Mouse (Mus musculus) B cell, adult 67 days (primary cell): ENCODE results near the gene Acbd4. TPM values are rescaled to one million over a fixed set of nuclear protein-coding genes. Genes with fewer than 3 reads are reported as not detected.

Source experiments
- total RNA-seq, 2 experiments: library from RNA; stranded (reverse); gene quantifications; 4 replicates each; pipeline ENCODE4 v1.2.4; 2023

Gene Acbd4
- total RNA-seq, result 10 to 100 TPM; 43.2 to 61.9 TPM

DNA sequence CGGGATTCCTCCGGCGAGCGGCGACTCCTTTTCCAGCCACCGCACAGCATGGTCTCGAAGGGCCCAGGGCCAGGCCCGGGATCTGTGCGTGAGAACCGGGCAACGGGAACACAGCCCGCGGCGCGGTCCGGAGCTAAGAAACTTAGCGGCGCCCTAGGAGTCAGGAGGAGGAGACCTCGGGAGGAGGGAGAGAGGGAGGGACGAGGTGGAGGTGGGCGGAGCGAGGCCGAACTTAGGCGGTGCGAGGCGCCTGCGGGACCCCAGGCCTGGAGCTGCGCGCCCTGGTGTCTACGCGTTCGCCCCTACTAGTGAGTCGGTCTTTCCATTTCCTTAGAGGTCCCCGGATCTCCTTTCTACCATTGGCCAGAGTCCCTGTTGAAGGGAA, at the start of gene Acbd4, which contains the start of gene Plcd3:
Gene Acbd4, plus strand, starts transcription at position 202 of the 385 bp plus-strand sequence.
Gene Plcd3, minus strand, starts transcription at position 178 of the 385 bp plus-strand sequence.

DNA sequence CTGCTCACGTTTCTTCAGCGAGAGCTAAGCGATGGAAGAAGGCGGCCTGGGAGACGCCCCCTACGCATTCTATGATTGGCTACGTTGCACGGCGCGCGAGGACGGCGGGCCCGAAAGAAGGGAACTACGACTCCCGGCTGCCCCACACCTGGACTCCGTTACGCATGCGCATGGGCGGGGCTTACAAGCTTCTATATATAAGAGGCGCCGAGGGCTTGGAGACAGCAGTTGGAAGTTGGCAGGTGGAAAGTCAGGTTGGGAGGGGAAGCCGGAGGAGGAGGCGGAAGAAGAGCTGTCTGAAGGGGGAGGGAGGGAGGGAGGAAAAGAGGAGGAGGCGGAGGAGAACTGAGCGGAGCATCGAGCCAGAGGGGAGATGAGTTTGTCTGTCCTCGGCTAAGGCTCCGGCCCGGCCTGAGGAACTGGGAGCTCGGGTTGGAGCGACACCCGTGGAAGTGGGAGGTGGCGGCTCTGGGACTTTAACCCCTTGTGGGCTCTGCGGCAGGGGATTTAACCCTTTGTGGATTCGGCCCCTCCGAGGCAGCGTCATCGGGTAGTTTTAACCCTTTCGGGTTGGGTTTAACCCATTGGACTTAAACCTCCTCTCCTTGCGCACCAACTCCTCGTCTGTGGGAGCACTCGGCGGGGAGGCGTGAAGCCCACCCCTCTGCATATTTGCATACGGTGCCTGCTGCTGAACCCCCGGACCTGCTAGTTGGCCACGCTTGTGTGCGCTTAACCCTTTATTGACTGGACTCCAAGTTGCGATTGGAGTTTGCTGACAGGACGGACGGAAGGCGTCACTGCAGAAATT, 14.7 kb downstream of the Acbd4 start, which contains the start of gene Hexim1:
Gene Hexim1, plus strand, starts transcription at position 224 of the 811 bp plus-strand sequence.

DNA sequence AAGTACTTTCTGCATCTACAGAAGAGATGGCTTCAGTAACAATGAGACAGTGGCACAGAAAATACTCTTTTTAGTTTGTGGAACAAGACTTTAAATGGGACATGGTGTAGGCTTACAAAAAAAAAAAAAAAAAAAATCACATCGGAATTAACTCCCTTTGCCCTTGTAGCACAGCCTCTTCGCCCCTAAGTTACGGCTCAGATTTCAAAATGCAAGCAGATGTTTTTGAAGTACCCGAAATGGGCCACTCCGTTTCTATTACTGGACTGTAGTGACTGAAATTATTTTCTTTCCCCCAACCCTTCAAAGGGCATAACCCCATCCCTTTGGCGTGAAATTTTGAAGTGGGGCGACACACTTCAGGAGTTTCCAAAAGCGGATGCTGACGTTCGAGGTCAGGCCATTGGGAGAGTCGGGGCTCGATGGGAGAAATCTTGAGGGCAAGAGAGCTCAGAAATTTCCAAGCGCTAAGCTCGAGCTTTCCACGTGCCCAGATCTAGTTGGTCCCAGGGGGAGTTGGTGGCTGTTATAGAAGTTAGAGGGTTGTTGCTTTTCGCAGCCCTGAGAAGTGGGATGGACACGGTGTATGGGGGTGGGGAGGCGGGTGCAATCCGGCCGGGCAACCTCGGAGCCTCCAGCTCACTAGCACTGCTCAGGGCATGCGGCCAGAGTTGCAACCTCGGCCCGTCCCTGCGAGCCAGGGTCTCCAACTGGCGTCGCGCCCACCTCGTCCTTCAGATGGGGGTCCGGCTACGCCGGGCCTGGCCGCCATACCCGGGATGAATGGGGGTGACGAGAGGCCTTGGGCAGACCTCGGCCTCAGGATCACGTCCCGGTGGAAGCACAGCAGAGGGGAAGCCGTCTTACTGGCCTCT, 30.5 kb downstream of the Acbd4 start, which contains the start of gene Hexim2:
Gene Hexim2, plus strand, starts transcription at position 729 of the 875 bp plus-strand sequence.

Other genes starting within 250 kb of the Acbd4 start
- gene Eftud2, start 220.7 kb upstream of the Acbd4 start, total RNA-seq, result 100 to 1,000 TPM; 128 to 132 TPM
- not detected for gene Ccdc103, start 220.5 kb upstream of the Acbd4 start, total RNA-seq
- not detected for gene Fam187a, start 216.5 kb upstream of the Acbd4 start, total RNA-seq
- not detected for gene Gfap, start 200.8 kb upstream of the Acbd4 start, total RNA-seq
- under 1 TPM; 0.21 to 0.84 TPM for gene Kif18b, start 176.6 kb upstream of the Acbd4 start, total RNA-seq
- not detected for gene C1ql1, start 155.0 kb upstream of the Acbd4 start, total RNA-seq
- 10 to 100 TPM; 55.5 to 61.3 TPM for gene Nmt1, start 73.5 kb upstream of the Acbd4 start, total RNA-seq
- 10 to 100 TPM; 15.0 to 20.2 TPM for gene Dcakd, start 73.3 kb upstream of the Acbd4 start, total RNA-seq
- 1 to 10 TPM in 1 of 2 experiments, under 1 TPM in 1; 0.99 to 2.3 TPM for gene Plcd3, start within 50 bp of the Acbd4 start, total RNA-seq
- gene Hexim1, start 14.5 kb downstream of the Acbd4 start, total RNA-seq, result 10 to 100 TPM; 41.6 to 56.4 TPM
- 1 to 10 TPM; 4.3 to 4.9 TPM for gene Hexim2, start 30.7 kb downstream of the Acbd4 start, total RNA-seq
- gene Fmnl1, start 69.4 kb downstream of the Acbd4 start, total RNA-seq, result 100 to 1,000 TPM; 422 to 442 TPM
- not detected for gene 1700023F06Rik, start 106.9 kb downstream of the Acbd4 start, total RNA-seq
- gene Spata32, start 116.8 kb downstream of the Acbd4 start, total RNA-seq, result not detected
- 10 to 100 TPM; 74.6 to 84.4 TPM for gene Map3k14, start 165.8 kb downstream of the Acbd4 start, total RNA-seq